Mouse (Mus musculus): Measurements from ENCODE around the gene Grid1. TPM values are rescaled to one million over a fixed set of nuclear protein-coding genes. Genes with fewer than 3 reads are reported as not detected.

Gene Grid1
- polyA plus RNA-seq, 1 experiment: not detected

DNA sequence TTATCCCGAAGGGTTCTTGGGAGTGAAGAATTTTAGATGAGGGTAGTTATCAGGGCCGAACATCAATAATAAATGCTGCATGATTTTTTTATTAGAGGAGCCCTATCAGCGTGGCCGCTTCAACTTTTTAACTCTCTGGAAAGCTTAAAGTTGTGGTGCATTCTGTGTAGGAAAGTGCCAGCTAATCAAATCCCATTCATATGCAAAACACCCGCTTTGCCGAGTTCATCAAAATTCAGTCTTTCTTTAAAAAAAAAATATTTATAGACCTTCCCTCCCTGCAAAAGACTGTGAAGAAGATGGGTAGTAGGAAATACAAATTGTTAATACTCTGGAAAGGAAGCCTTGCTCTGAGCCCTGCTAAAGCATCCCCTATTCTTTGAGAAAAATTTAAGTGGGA, 99.3 kb downstream of the Grid1 start:
- H3ac ChIP-seq (ENCODE audit: control insufficient read depth, insufficient read length): no peak overlapping the region
- H3K4me3 ChIP-seq: no peak overlapping the region
- no peaks in the 10 kb centered on the region for H3K79me2 ChIP-seq (ENCODE audit: control insufficient read depth, insufficient read depth)
- no peak overlapping the region for H3K4me2 ChIP-seq (ENCODE audit: low read depth)
- no peaks in the 10 kb centered on the region for H3K27me3 ChIP-seq (ENCODE audit: control insufficient read depth, insufficient read depth, insufficient read length)
- TF ChIP-seq MAX (IDR thresholded peaks at IDR 0.05; ENCODE audit: low read depth) (no peak), CEBPB (IDR thresholded peaks at IDR 0.05; ENCODE audit: insufficient read depth, poor library complexity, severe bottlenecking) (no peak), E2F4 (IDR thresholded peaks at IDR 0.05; ENCODE audit: insufficient read depth) (no peak), USF1 (IDR thresholded peaks at IDR 0.05; ENCODE audit: low read depth) (no peak), POLR2A (IDR thresholded peaks at IDR 0.05; ENCODE audit: insufficient read length, low read depth) (no peak), TCF12 (IDR thresholded peaks at IDR 0.05; ENCODE audit: insufficient read depth, poor library complexity, severe bottlenecking) (no peak), MYOG (IDR thresholded peaks at IDR 0.05; ENCODE audit: control insufficient read depth in 1 of 3, insufficient read depth in 1 of 3, insufficient read length in 2 of 3, low read depth in 2 of 3) (no peak), TCF3 (IDR thresholded peaks at IDR 0.05; ENCODE audit: insufficient read length, low read depth) (no peak), SRF (IDR thresholded peaks at IDR 0.05; ENCODE audit: control insufficient read depth, insufficient read length, low read depth) (no peak), MYOD1 (IDR thresholded peaks at IDR 0.05; ENCODE audit: control insufficient read depth in 1 of 3, insufficient read length in 2 of 3, low read depth in 2 of 3) (no peak)
- no peaks in the 10 kb centered on the region for H3K36me3 ChIP-seq (ENCODE audit: control insufficient read depth, insufficient read depth)

DNA sequence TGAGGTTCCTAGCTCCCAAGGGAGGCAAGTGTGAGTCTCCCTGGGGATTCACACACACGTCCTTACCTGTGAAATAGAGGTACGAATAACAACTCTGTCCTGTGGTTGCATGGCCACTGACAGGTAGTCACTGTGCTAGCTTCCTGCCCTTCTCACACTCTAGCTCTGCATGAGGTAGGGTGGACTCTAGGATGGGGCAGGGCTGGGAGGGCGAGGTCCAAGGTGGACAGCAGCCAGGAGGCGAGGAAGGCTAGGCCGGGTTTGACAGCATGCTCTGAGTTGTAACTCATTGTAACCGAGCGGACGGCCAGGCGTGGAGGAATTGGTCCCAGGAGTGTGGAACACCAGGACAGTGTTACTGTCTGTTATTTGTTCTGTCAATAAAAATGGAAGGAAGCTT, 101.4 kb downstream of the Grid1 start:
- Histone ChIP-seq H3K79me2 (ENCODE audit: control insufficient read depth, insufficient read depth) (no peaks in the 10 kb centered on the region), H3K27me3 (ENCODE audit: control insufficient read depth, insufficient read depth, insufficient read length) (no peaks in the 10 kb centered on the region), H3K36me3 (ENCODE audit: control insufficient read depth, insufficient read depth) (no peaks in the 10 kb centered on the region), H3ac (ENCODE audit: control insufficient read depth, insufficient read length) (no peak overlapping the region), H3K4me3 (no peak overlapping the region), H3K4me2 (ENCODE audit: low read depth) (no peak overlapping the region)
- TF ChIP-seq MYOG (IDR thresholded peaks at IDR 0.05; ENCODE audit: control insufficient read depth in 1 of 3, insufficient read depth in 1 of 3, insufficient read length in 2 of 3, low read depth in 2 of 3) (no peak), SRF (IDR thresholded peaks at IDR 0.05; ENCODE audit: control insufficient read depth, insufficient read length, low read depth) (no peak), MYOD1 (IDR thresholded peaks at IDR 0.05; ENCODE audit: control insufficient read depth in 1 of 3, insufficient read length in 2 of 3, low read depth in 2 of 3) (no peak)

DNA sequence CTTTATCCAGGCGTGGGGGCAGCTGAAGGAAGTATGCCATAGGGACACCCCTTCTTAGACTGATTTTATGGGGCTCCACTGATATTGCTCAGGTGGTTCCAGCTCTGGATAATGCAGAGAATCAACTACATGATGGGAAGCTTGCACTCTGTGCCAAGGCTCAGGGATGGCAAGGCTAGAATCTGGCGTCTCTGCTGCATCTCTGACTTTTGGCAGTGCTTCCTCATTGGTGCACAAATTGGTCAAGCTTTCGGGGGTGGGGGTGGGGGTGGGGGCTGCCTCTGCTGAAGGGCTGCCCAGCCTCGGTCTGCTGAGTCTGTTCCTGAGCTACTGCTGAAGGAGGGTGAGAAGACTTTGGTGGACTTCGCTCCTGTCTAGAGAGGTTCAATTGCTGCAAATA, 105.1 kb downstream of the Grid1 start:
- Histone ChIP-seq H3K36me3 (ENCODE audit: control insufficient read depth, insufficient read depth) (no peaks in the 10 kb centered on the region), H3K4me3 (no peak overlapping the region), H3ac (ENCODE audit: control insufficient read depth, insufficient read length) (no peak overlapping the region), H3K79me2 (ENCODE audit: control insufficient read depth, insufficient read depth) (no peaks in the 10 kb centered on the region), H3K27me3 (ENCODE audit: control insufficient read depth, insufficient read depth, insufficient read length) (no peaks in the 10 kb centered on the region), H3K4me2 (ENCODE audit: low read depth) (no peak overlapping the region)
- TF ChIP-seq POLR2AphosphoS2 (IDR thresholded peaks at IDR 0.05; ENCODE audit: insufficient read length, low read depth) (no peak), MYOG (IDR thresholded peaks at IDR 0.05; ENCODE audit: control insufficient read depth in 1 of 3, insufficient read depth in 1 of 3, insufficient read length in 2 of 3, low read depth in 2 of 3) (no peak), MYOD1 (IDR thresholded peaks at IDR 0.05; ENCODE audit: control insufficient read depth in 1 of 3, insufficient read length in 2 of 3, low read depth in 2 of 3) (no peak), REST (IDR thresholded peaks at IDR 0.05; ENCODE audit: insufficient read depth, insufficient read length) (no peak), POLR2A (IDR thresholded peaks at IDR 0.05; ENCODE audit: insufficient read length, low read depth) (no peak), TCF3 (IDR thresholded peaks at IDR 0.05; ENCODE audit: insufficient read length, low read depth) (no peak), E2F4 (IDR thresholded peaks at IDR 0.05; ENCODE audit: insufficient read depth) (no peak), USF1 (IDR thresholded peaks at IDR 0.05; ENCODE audit: low read depth) (no peak), CEBPB (IDR thresholded peaks at IDR 0.05; ENCODE audit: insufficient read depth, poor library complexity, severe bottlenecking) (no peak), SRF (IDR thresholded peaks at IDR 0.05; ENCODE audit: control insufficient read depth, insufficient read length, low read depth) (no peak), MAX (IDR thresholded peaks at IDR 0.05; ENCODE audit: low read depth) (no peak), TCF12 (IDR thresholded peaks at IDR 0.05; ENCODE audit: insufficient read depth, poor library complexity, severe bottlenecking) (no peak)

DNA sequence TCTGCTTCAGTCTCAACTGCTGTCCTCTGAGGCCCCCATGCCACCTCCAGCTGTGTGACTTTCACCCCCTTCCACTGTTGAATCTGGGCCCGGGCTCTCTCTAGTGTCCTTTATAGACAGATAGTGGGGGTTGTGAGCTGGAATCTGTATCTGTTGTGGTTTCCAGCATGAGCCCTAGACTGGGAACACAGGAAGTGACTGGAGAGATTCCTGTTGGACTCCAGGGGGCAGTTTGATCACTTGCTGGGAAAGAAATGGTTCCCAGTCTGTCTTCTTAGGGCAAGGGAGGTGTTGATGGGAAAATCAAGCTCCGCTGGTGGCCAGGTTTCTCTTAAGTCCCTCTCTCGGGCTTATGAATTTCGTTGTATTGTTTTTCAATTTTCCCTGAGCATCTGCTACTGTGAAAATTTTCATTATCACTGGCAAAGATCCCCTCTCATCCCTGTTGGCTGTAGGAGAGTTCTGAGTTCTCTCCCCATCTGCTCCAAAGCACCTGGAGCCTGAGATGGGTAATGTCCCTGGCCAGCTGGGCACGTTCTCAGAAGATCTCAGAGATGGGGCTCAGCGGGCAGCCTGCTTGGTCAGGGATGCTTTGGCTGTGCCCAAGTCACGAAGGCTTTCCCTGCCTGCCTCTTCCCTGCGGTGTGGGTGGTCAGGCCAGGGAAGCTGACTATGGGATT, 110.3 kb downstream of the Grid1 start:
- H3K4me2 ChIP-seq (ENCODE audit: low read depth): no peak overlapping the region
- no peaks in the 10 kb centered on the region for H3K36me3 ChIP-seq (ENCODE audit: control insufficient read depth, insufficient read depth)
- H3K79me2 ChIP-seq (ENCODE audit: control insufficient read depth, insufficient read depth): no peaks in the 10 kb centered on the region
- TF ChIP-seq TCF3 (IDR thresholded peaks at IDR 0.05; ENCODE audit: insufficient read length, low read depth) (no peak), POLR2AphosphoS2 (IDR thresholded peaks at IDR 0.05; ENCODE audit: insufficient read length, low read depth) (no peak), MYOG (IDR thresholded peaks at IDR 0.05; ENCODE audit: control insufficient read depth in 1 of 3, insufficient read depth in 1 of 3, insufficient read length in 2 of 3, low read depth in 2 of 3) (no peak), MAX (IDR thresholded peaks at IDR 0.05; ENCODE audit: low read depth) (no peak), POLR2A (IDR thresholded peaks at IDR 0.05; ENCODE audit: insufficient read length, low read depth) (no peak), MYOD1 (IDR thresholded peaks at IDR 0.05; ENCODE audit: control insufficient read depth in 1 of 3, insufficient read length in 2 of 3, low read depth in 2 of 3) (no peak), E2F4 (IDR thresholded peaks at IDR 0.05; ENCODE audit: insufficient read depth) (no peak), REST (IDR thresholded peaks at IDR 0.05; ENCODE audit: insufficient read depth, insufficient read length) (no peak), USF1 (IDR thresholded peaks at IDR 0.05; ENCODE audit: low read depth) (no peak), SRF (IDR thresholded peaks at IDR 0.05; ENCODE audit: control insufficient read depth, insufficient read length, low read depth) (no peak), TCF12 (IDR thresholded peaks at IDR 0.05; ENCODE audit: insufficient read depth, poor library complexity, severe bottlenecking) (no peak), CEBPB (IDR thresholded peaks at IDR 0.05; ENCODE audit: insufficient read depth, poor library complexity, severe bottlenecking) (no peak)
- H3K27me3 ChIP-seq (ENCODE audit: control insufficient read depth, insufficient read depth, insufficient read length): no peaks in the 10 kb centered on the region
- no peak overlapping the region for H3K4me3 ChIP-seq
- no peak overlapping the region for H3ac ChIP-seq (ENCODE audit: control insufficient read depth, insufficient read length)

DNA sequence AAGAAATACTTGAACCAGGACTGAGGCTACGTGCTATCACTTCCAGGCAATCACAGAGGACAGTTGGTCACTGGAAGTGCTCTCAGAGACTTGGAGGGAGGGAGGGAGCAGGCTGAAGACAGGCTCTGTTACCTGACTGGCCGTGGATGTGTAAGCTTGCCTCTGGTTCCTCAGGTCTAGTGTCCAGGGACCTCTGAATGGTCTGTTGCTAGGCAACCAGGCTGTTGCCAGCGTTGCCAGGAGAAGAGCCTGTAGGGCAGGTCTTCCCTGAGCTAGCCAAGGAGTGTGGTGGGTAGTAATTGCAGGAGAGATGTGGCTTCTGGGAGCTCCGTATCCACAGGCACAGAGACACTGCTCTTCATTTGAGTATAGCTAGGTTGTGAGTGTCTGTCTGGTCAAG, 113.3 kb downstream of the Grid1 start:
- Histone ChIP-seq H3ac (ENCODE audit: control insufficient read depth, insufficient read length) (no peak overlapping the region), H3K36me3 (ENCODE audit: control insufficient read depth, insufficient read depth) (no peaks in the 10 kb centered on the region), H3K4me3 (no peak overlapping the region), H3K79me2 (ENCODE audit: control insufficient read depth, insufficient read depth) (no peaks in the 10 kb centered on the region), H3K4me2 (ENCODE audit: low read depth) (no peak overlapping the region), H3K27me3 (ENCODE audit: control insufficient read depth, insufficient read depth, insufficient read length) (no peaks in the 10 kb centered on the region)
- TF ChIP-seq MAX (IDR thresholded peaks at IDR 0.05; ENCODE audit: low read depth) (no peak), CEBPB (IDR thresholded peaks at IDR 0.05; ENCODE audit: insufficient read depth, poor library complexity, severe bottlenecking) (no peak), POLR2A (IDR thresholded peaks at IDR 0.05; ENCODE audit: insufficient read length, low read depth) (no peak), USF1 (IDR thresholded peaks at IDR 0.05; ENCODE audit: low read depth) (no peak), E2F4 (IDR thresholded peaks at IDR 0.05; ENCODE audit: insufficient read depth) (no peak), REST (IDR thresholded peaks at IDR 0.05; ENCODE audit: insufficient read depth, insufficient read length) (no peak), TCF3 (IDR thresholded peaks at IDR 0.05; ENCODE audit: insufficient read length, low read depth) (no peak), MYOG (IDR thresholded peaks at IDR 0.05; ENCODE audit: control insufficient read depth in 1 of 3, insufficient read depth in 1 of 3, insufficient read length in 2 of 3, low read depth in 2 of 3) (no peak), MYOD1 (IDR thresholded peaks at IDR 0.05; ENCODE audit: control insufficient read depth in 1 of 3, insufficient read length in 2 of 3, low read depth in 2 of 3) (no peak), SRF (IDR thresholded peaks at IDR 0.05; ENCODE audit: control insufficient read depth, insufficient read length, low read depth) (no peak), TCF12 (IDR thresholded peaks at IDR 0.05; ENCODE audit: insufficient read depth, poor library complexity, severe bottlenecking) (no peak), POLR2AphosphoS2 (IDR thresholded peaks at IDR 0.05; ENCODE audit: insufficient read length, low read depth) (no peak)

Data from myocyte (in vitro differentiated cells).